Mouse (Mus musculus) megakaryocyte, embryonic 14.5 days (primary cell): ENCODE results near the gene Pde4b.

Experiments
- FLI1 ChIP-seq: IDR thresholded peaks from 2 replicates; pipeline ENCODE4 v1.6.1; 2012; ENCODE audit warnings: low read length, inconsistent platforms, mixed read lengths
- GATA1 ChIP-seq: IDR thresholded peaks from 3 replicates; pipeline ENCODE4 v1.6.1; 2012; ENCODE audit warnings: mixed read lengths, low read length, inconsistent platforms, borderline replicate concordance

DNA sequence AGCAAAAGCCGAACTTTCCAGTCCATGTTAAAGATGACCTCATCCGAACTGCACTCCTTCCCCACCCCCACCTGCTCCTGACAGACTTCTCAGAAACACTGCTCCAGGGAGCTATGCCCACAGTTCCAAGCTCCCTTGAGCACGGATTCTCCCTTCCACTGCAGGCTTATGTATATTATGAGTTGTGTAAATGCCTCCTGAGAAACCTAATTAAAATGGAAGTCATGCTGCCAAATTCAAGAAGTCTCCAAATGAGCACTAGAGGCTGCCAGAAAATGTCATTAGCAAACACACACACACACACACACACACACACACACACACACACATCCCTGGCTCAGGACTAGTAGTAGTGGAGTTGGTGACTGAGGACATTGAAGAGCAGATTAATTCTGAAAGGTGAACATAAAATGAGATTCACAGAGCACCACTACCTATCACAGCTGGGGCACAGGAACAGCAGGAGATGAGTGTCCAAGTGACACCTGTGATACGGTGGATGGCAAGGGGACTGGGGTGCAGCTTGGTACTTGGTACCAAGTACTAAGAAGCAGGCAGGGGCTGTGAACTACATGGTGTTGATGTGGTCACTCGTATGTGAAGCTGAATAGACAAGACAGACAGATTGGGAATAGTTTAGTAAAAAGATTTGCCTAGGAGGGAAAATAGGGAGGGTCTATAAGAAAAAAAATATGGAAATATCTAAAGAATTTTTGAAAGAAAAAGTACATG, 533.0 kb downstream of the Pde4b start:
- TF ChIP-seq GATA1 (no peak), FLI1 (no peak)
